12 mouse cellular contexts compared by ENCODE assay signal in the genomic region with DNA sequence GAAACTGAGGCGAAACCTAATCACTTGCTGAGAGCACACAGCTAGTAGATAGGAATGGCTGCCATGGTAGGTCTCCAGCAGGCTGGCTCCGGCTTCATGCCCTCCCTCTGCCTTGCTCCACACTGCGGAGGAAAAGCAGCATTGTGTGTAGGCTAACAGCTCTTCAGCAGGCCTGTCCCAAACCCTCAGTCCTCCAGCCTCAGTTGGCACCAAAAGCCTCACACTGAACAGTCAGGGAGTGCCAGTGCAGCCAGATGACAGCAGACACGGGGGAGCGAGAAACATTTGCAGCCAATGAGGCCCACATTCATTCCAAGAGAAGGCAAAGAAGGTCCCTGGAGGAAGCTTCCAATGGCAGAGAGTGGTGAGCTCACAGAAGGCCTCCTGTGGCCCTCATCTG.
DNase-seq lines count a peak whose midpoint lies in the region; ATAC-seq and TF ChIP-seq lines count a peak whose summit lies in the region.
"Had no signal": no experiment of that assay in that cellular context is flagged by ENCODE, and none has a peak within 500 bp of the region (broad histone marks: within the 10 kb centered on the region; RNA-seq: fewer than 3 reads in every experiment).

No protein-coding gene starts in this region.

- H3K36me3 ChIP-seq in heart, adult 2 months (ENCODE audit: control insufficient read depth, insufficient read depth, low read length), result peaks cover 27% of the 10 kb centered on the region
- no peaks in the 10 kb centered on the region for H3K36me3 ChIP-seq in embryonic facial prominence, embryonic 15.5 days
- H3K36me3 ChIP-seq: neural tube, embryonic 12.5 days had no signal

- no peak for TF ChIP-seq CTCF in heart, adult 2 months (IDR thresholded peaks at IDR 0.05)

- 42% methylated on average over 5 of the region's 5 CpGs for WGBS in heart, adult 2 months
- WGBS in embryonic facial prominence, embryonic 15.5 days, result 79% methylated on average over 5 of the region's 5 CpGs

- peaks cover 8% of the 10 kb centered on the region for H3K79me2 ChIP-seq in heart, adult 2 months (replicated peaks; ENCODE audit: control insufficient read depth, insufficient read depth, low read length)

- H3K4me1 ChIP-seq in heart, adult 2 months (ENCODE audit: control insufficient read depth, insufficient read depth, low read length), result peaks cover 60% of the 10 kb centered on the region
- H3K4me1 ChIP-seq in embryonic facial prominence, embryonic 15.5 days, result peaks cover 96% of the 10 kb centered on the region

- H3K4me2 ChIP-seq in embryonic facial prominence, embryonic 15.5 days (replicated peaks), result no peak overlapping the region
- H3K4me2 ChIP-seq: neural tube, embryonic 12.5 days had no signal

- no peak for TF ChIP-seq POLR2A in heart, adult 2 months (IDR thresholded peaks at IDR 0.05; ENCODE audit: insufficient read depth, low read depth, low read length)

- H3K9ac ChIP-seq in heart, adult 2 months (ENCODE audit: low read depth, low read length), result peak overlapping the region; percentile 90
- H3K9ac ChIP-seq in embryonic facial prominence, embryonic 15.5 days, result no peak overlapping the region
- H3K9ac ChIP-seq: neural tube, embryonic 12.5 days had no signal

- TF ChIP-seq EP300 in heart, adult 2 months (IDR thresholded peaks at IDR 0.05; ENCODE audit: insufficient read depth, low read depth, low read length), result no peak

- peak overlapping the region; percentile 79 for H3K4me3 ChIP-seq in heart, adult 2 months
- no peak overlapping the region for H3K4me3 ChIP-seq in embryonic facial prominence, embryonic 15.5 days (replicated peaks)
- H3K4me3 ChIP-seq: neural tube, embryonic 12.5 days had no signal

- no peak for ATAC-seq in embryonic facial prominence, embryonic 15.5 days (ENCODE audit: insufficient number of reproducible peaks, low FRiP score, low TSS enrichment, low read depth)
- no peak for ATAC-seq in inflammation-experienced regulatory T-cells, adult 6 months

- H3K27me3 ChIP-seq in heart, adult 2 months (ENCODE audit: control insufficient read depth, insufficient read depth, low read length), result no peaks in the 10 kb centered on the region
- no peaks in the 10 kb centered on the region for H3K27me3 ChIP-seq in embryonic facial prominence, embryonic 15.5 days

- intact Hi-C loops in heart, adult 2 months (cut with DNase I), result no loop called here
- intact Hi-C loops in heart, postnatal 14 days (cut with DNase I), result loop anchor here (5.0 kb wide), 1 partner anchor 36 kb away; no protein-coding TSS in a partner anchor

- DNase-seq in heart, adult 2 months, result peak in 1 of 2 experiments; percentile 42
- no peak for DNase-seq in heart, postnatal 14 days
- peak; percentile 38 for DNase-seq in layer of hippocampus, adult 11-12 months (ENCODE audit: low spot score)
- DNase-seq in layer of hippocampus, adult 9-10 months (ENCODE audit: low spot score), result no peak
- peak; percentile 28 to 60 for DNase-seq in layer of hippocampus, postnatal 14 days (ENCODE audit: low spot score in 2 of 2)
- DNase-seq in cerebellum, adult 8-10 months, result no peak
- DNase-seq: cerebellum, adult 11 months; thymus, postnatal 25 days had no signal

- H3K27ac ChIP-seq in heart, adult 2 months, result peak overlapping the region; percentile 96
- 0 out of 2 replicates have a peak overlapping the region, but pooled peaks have one; percentile 41 for H3K27ac ChIP-seq in embryonic facial prominence, embryonic 15.5 days (replicated peaks)
- H3K27ac ChIP-seq: macrophage; neural tube, embryonic 12.5 days had no signal

- H3K9me3 ChIP-seq in embryonic facial prominence, embryonic 15.5 days (replicated peaks), result no peaks in the 10 kb centered on the region
- H3K9me3 ChIP-seq: neural tube, embryonic 12.5 days had no signal

Comparison
In these comparisons a context has a peak if more than half of its experiments do, and no peak if none do; other contexts are left out.
1. DNase-seq: peak in layer of hippocampus, adult 11-12 months (single experiment) and layer of hippocampus, postnatal 14 days (2 of 2); none in heart, postnatal 14 days (0 of 2), layer of hippocampus, adult 9-10 months (single experiment) and cerebellum, adult 8-10 months (single experiment).